Mouse (Mus musculus): ENCODE data around the gene Lefty2. TPM values are rescaled to one million over a fixed set of nuclear protein-coding genes. Genes with fewer than 3 reads are reported as not detected.
A peak's percentile ranks its signal among the peaks of the same experiment; 100 is the strongest.

Gene Lefty2
- not detected in 2 replicates for polyA plus RNA-seq (2012; ENCODE audit: insufficient read depth, insufficient read length, low replicate concordance, missing spikeins)

GRCm38 (mm10) chr1:180892808-180893207 is at the start of gene Lefty2:
Gene Lefty2 (plus strand): TSS chr1:180893108.
- Histone ChIP-seq H3K27ac (ENCODE audit: insufficient read depth, low read depth, low read length) (no peak within 1 kb of the TSS), H3K4me1 (ENCODE audit: control insufficient read depth, insufficient read depth, low read length) (peaks cover 7% of the 10 kb centered on the region), H3K4me3 (ENCODE audit: insufficient read depth, low read depth, low read length) (no peak within 1 kb of the TSS)
- WGBS = 77% methylated on average over 10 of the region's 10 CpGs
- TF ChIP-seq CTCF (IDR thresholded peaks at IDR 0.05; ENCODE audit: insufficient read depth, low read depth, low read length) (no peak), POLR2A (IDR thresholded peaks at IDR 0.05; ENCODE audit: insufficient read depth, low read depth, low read length) (no peak)

GRCm38 (mm10) chr1:180848114-180848510 is 44.8 kb upstream of the Lefty2 start:
- Histone ChIP-seq H3K4me3 (ENCODE audit: insufficient read depth, low read depth, low read length) (peak overlapping the region; percentile 40), H3K4me1 (ENCODE audit: control insufficient read depth, insufficient read depth, low read length) (peaks cover 12% of the 10 kb centered on the region), H3K27ac (ENCODE audit: insufficient read depth, low read depth, low read length) (peak overlapping the region; percentile 85)
- 1% methylated on average over 9 of the region's 9 CpGs for WGBS
- no peak for TF ChIP-seq CTCF (IDR thresholded peaks at IDR 0.05; ENCODE audit: insufficient read depth, low read depth, low read length)
- peak; percentile 34; the same call in 1 of the 2 replicates for TF ChIP-seq POLR2A (IDR thresholded peaks at IDR 0.05; ENCODE audit: insufficient read depth, low read depth, low read length)

- peak overlapping the region; percentile 25 for H3K4me3 ChIP-seq (ENCODE audit: insufficient read depth, low read depth, low read length)
- 6% methylated on average over 11 of the region's 11 CpGs for WGBS
- peaks cover 12% of the 10 kb centered on the region for H3K4me1 ChIP-seq (ENCODE audit: control insufficient read depth, insufficient read depth, low read length)
- TF ChIP-seq POLR2A (IDR thresholded peaks at IDR 0.05; ENCODE audit: insufficient read depth, low read depth, low read length) (no peak; the same call in 1 of the 2 replicates), CTCF (IDR thresholded peaks at IDR 0.05; ENCODE audit: insufficient read depth, low read depth, low read length) (no peak)
- H3K27ac ChIP-seq (ENCODE audit: insufficient read depth, low read depth, low read length) = peak overlapping the region; percentile 85
These were observed 44.2 kb upstream of the Lefty2 start for GRCm38 (mm10) chr1:180848511-180849241.

GRCm38 (mm10) chr1:180849701-180850301 is 43.1 kb upstream of the Lefty2 start:
- no peak overlapping the region for H3K4me3 ChIP-seq (ENCODE audit: insufficient read depth, low read depth, low read length)
- TF ChIP-seq CTCF (IDR thresholded peaks at IDR 0.05; ENCODE audit: insufficient read depth, low read depth, low read length) (no peak), POLR2A (IDR thresholded peaks at IDR 0.05; ENCODE audit: insufficient read depth, low read depth, low read length) (no peak)
- H3K4me1 ChIP-seq (ENCODE audit: control insufficient read depth, insufficient read depth, low read length) = peaks cover 12% of the 10 kb centered on the region
- H3K27ac ChIP-seq (ENCODE audit: insufficient read depth, low read depth, low read length) = peak overlapping the region; percentile 94
- WGBS = 10% methylated on average over 11 of the region's 11 CpGs

DNA sequence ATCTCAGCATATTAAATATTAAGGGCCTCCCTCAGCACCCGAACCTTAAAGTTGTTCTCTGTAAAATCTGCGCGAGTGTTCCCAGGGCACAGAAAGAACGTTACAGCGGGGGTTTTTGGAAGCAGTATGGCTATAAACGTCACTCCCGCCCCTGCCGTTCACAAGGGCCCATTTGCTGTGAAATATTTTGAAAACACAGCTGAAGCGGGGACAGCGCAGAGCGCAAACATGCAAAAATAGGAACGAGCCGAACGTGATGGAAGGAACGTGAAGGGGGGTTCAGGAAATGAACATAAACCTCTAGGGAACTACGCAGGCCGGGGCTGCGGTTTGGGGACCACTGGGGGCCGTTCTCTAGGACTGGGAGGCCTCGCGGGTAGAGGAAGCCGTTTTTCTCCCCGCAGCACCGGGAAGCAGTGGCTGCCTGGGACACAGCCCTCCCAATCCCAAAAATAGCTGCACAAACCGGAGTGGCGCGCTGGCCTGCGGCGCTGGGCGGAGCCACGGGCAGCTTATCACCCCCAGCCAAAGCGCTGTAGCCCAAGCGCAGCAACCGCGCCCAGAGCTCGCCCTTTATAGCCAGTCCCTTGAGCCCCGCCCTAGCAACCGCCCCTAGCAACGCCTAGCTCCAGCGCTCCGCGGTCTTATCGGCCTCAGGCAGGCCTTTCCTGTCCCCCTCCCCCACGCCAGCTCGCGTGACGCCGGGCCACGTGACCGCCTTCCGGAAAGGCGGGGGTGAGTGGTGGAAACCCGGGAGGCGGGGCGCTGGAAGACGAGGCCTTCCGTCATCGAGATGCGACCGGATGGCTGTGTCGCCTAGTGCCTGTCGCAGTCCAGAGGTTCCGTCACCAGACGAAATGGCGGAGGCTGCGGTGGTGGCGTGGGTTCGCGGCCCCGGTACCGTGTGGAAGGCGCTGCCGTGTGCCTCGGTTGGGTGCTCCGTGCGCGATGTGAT is 42.3 kb upstream of the Lefty2 start, which contains the start of gene Sde2:
Gene Sde2, plus strand, starts transcription at position 812 of the 955 bp plus-strand sequence.
- TF ChIP-seq CTCF (IDR thresholded peaks at IDR 0.05; ENCODE audit: insufficient read depth, low read depth, low read length) = no peak
- TF ChIP-seq POLR2A (IDR thresholded peaks at IDR 0.05; ENCODE audit: insufficient read depth, low read depth, low read length) = peak; percentile 98
- H3K4me3 ChIP-seq (ENCODE audit: insufficient read depth, low read depth, low read length) = peak within 1 kb of the TSS; percentile 94
- H3K27ac ChIP-seq (ENCODE audit: insufficient read depth, low read depth, low read length) = peak within 1 kb of the TSS; percentile 94
- under 1% methylated on average over 77 of the region's 77 CpGs for WGBS
- peaks cover 12% of the 10 kb centered on the region for H3K4me1 ChIP-seq (ENCODE audit: control insufficient read depth, insufficient read depth, low read length)

- Histone ChIP-seq H3K4me1 (ENCODE audit: control insufficient read depth, insufficient read depth, low read length) (no peaks in the 10 kb centered on the region), H3K4me3 (ENCODE audit: insufficient read depth, low read depth, low read length) (no peak overlapping the region), H3K27ac (ENCODE audit: insufficient read depth, low read depth, low read length) (no peak overlapping the region)
- TF ChIP-seq POLR2A (IDR thresholded peaks at IDR 0.05; ENCODE audit: insufficient read depth, low read depth, low read length) (no peak), CTCF (IDR thresholded peaks at IDR 0.05; ENCODE audit: insufficient read depth, low read depth, low read length) (no peak)
These were observed 34.1 kb upstream of the Lefty2 start for GRCm38 (mm10) chr1:180858763-180859162.

DNA sequence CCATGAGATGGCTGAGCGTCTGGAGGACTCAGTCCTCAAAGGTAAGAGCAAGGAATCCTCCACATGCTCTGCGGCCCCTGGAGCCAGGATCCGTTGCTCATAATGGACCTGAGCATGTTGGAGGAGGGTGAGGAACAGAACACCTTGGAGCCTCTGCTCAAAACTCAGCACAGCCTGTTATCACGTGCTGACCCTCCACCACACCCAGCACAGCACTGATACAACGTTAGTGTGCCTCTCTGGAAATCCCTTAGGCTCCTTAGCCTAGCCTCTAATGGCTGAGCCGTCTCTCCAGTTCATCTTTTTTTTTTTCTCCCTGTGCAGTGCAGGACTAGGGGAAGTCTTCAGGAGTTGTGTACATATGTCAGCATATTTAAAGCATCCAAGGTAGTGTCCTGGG is 32.9 kb upstream of the Lefty2 start:
- no peak for TF ChIP-seq CTCF (IDR thresholded peaks at IDR 0.05; ENCODE audit: insufficient read depth, low read depth, low read length)
- no peak for TF ChIP-seq POLR2A (IDR thresholded peaks at IDR 0.05; ENCODE audit: insufficient read depth, low read depth, low read length)
- 91% methylated on average over 6 of the region's 6 CpGs for WGBS
- no peaks in the 10 kb centered on the region for H3K4me1 ChIP-seq (ENCODE audit: control insufficient read depth, insufficient read depth, low read length)
- no peak overlapping the region for H3K27ac ChIP-seq (ENCODE audit: insufficient read depth, low read depth, low read length)
- no peak overlapping the region for H3K4me3 ChIP-seq (ENCODE audit: insufficient read depth, low read depth, low read length)

- H3K27ac ChIP-seq (ENCODE audit: insufficient read depth, low read depth, low read length) = no peak overlapping the region
- no peaks in the 10 kb centered on the region for H3K4me1 ChIP-seq (ENCODE audit: control insufficient read depth, insufficient read depth, low read length)
- WGBS = 0% methylated on average over 1 of the region's 1 CpGs
- H3K4me3 ChIP-seq (ENCODE audit: insufficient read depth, low read depth, low read length) = no peak overlapping the region
- TF ChIP-seq CTCF (IDR thresholded peaks at IDR 0.05; ENCODE audit: insufficient read depth, low read depth, low read length) (no peak), POLR2A (IDR thresholded peaks at IDR 0.05; ENCODE audit: insufficient read depth, low read depth, low read length) (no peak)
These were observed 29.3 kb upstream of the Lefty2 start for GRCm38 (mm10) chr1:180863606-180864005.

All from olfactory bulb, adult 2 months (tissue).